15 mouse cellular contexts compared by ENCODE assay signal in genomic region chr11:84519036-84519435, GRCm38 (mm10). TPM values are rescaled to one million over a fixed set of nuclear protein-coding genes. Genes with fewer than 3 reads are reported as not detected.
DNase-seq lines count a peak whose midpoint lies in the region; ATAC-seq and TF ChIP-seq lines count a peak whose summit lies in the region.
"Had no signal": no experiment of that assay in that cellular context is flagged by ENCODE, and none has a peak within 500 bp of the region (broad histone marks: within the 10 kb centered on the region; RNA-seq: fewer than 3 reads in every experiment).

No protein-coding gene starts in this region.

- TF ChIP-seq CTCF in testis, adult 2 months (IDR thresholded peaks at IDR 0.05; ENCODE audit: control insufficient read depth, insufficient read depth, insufficient replicate concordance, low read depth, low read length): no peak

- 1% methylated on average over 12 of the region's 12 CpGs for WGBS in forebrain, embryonic 10.5 days
- 5% methylated on average over 12 of the region's 12 CpGs for WGBS in forebrain, embryonic 15.5 days
- WGBS in midbrain, embryonic 11.5 days: 10% methylated on average over 12 of the region's 12 CpGs
- WGBS in neural tube, embryonic 15.5 days: 7% methylated on average over 12 of the region's 12 CpGs

- no peak overlapping the region for H3K4me3 ChIP-seq in forebrain, embryonic 10.5 days
- H3K4me3 ChIP-seq in forebrain, embryonic 15.5 days: no peak overlapping the region
- peak overlapping the region; percentile 37; the same call in 1 of the 2 replicates for H3K4me3 ChIP-seq in testis, adult 2 months (ENCODE audit: control insufficient read depth, low read depth, low read length)
- peak overlapping the region; percentile 40 for H3K4me3 ChIP-seq in midbrain, embryonic 11.5 days (ENCODE audit: low read depth, low read length)
- H3K4me3 ChIP-seq in neural tube, embryonic 15.5 days (replicated peaks): peak overlapping the region; percentile 50
- H3K4me3 ChIP-seq: embryonic facial prominence, embryonic 15.5 days; heart, adult 2 months; layer of hippocampus, adult 2 months had no signal

- DNase-seq in forebrain, embryonic 10.5 days (ENCODE audit: extremely low spot score, low spot score): peak; percentile 33
- no peak for DNase-seq in testis, postnatal 14 days (ENCODE audit: low spot score)
- DNase-seq in midbrain, embryonic 11.5 days (ENCODE audit: low spot score, missing footprints): peak; percentile 94
- no peak for DNase-seq in heart, postnatal 14 days
- DNase-seq: adrenal gland, adult 8-10 months; heart, adult 2 months; lung, adult 2 months had no signal

- no peak overlapping the region for H3K9ac ChIP-seq in forebrain, embryonic 15.5 days (replicated peaks)
- H3K9ac ChIP-seq in midbrain, embryonic 11.5 days (ENCODE audit: low read length): no peak overlapping the region
- peak overlapping the region; percentile 62 for H3K9ac ChIP-seq in neural tube, embryonic 15.5 days (replicated peaks)
- H3K9ac ChIP-seq: embryonic facial prominence, embryonic 15.5 days had no signal

- peaks cover 23% of the 10 kb centered on the region for H3K4me1 ChIP-seq in forebrain, embryonic 10.5 days
- H3K4me1 ChIP-seq in forebrain, embryonic 15.5 days: peaks cover 15% of the 10 kb centered on the region
- H3K4me1 ChIP-seq in testis, adult 2 months (ENCODE audit: control insufficient read depth, insufficient read depth, low read length): peaks cover 7% of the 10 kb centered on the region
- peaks cover 4% of the 10 kb centered on the region; the same call in 1 of the 2 replicates for H3K4me1 ChIP-seq in midbrain, embryonic 11.5 days (ENCODE audit: control insufficient read depth, insufficient read depth, low read length)
- H3K4me1 ChIP-seq in neural tube, embryonic 15.5 days: peaks cover 14% of the 10 kb centered on the region

- peaks cover 100% of the 10 kb centered on the region for H3K27me3 ChIP-seq in forebrain, embryonic 10.5 days (ENCODE audit: poor library complexity, severe bottlenecking)
- peaks cover 93% of the 10 kb centered on the region for H3K27me3 ChIP-seq in forebrain, embryonic 15.5 days
- peaks cover 11% of the 10 kb centered on the region for H3K27me3 ChIP-seq in testis, adult 2 months (ENCODE audit: control insufficient read depth, insufficient read depth, low read length)
- H3K27me3 ChIP-seq in midbrain, embryonic 11.5 days (ENCODE audit: control insufficient read depth, insufficient read depth, low read length): peaks cover 92% of the 10 kb centered on the region
- H3K27me3 ChIP-seq in neural tube, embryonic 15.5 days (replicated peaks): peaks cover 79% of the 10 kb centered on the region

- no peaks in the 10 kb centered on the region for H3K36me3 ChIP-seq in forebrain, embryonic 10.5 days (replicated peaks)
- H3K36me3 ChIP-seq in forebrain, embryonic 15.5 days: no peaks in the 10 kb centered on the region
- no peaks in the 10 kb centered on the region for H3K36me3 ChIP-seq in testis, adult 2 months (ENCODE audit: control insufficient read depth, insufficient read depth, low read length)
- no peaks in the 10 kb centered on the region for H3K36me3 ChIP-seq in midbrain, embryonic 11.5 days (ENCODE audit: control insufficient read depth, insufficient read depth, low read length)
- no peaks in the 10 kb centered on the region for H3K36me3 ChIP-seq in neural tube, embryonic 15.5 days
- H3K36me3 ChIP-seq: embryonic facial prominence, embryonic 15.5 days had no signal

- H3K9me3 ChIP-seq in forebrain, embryonic 10.5 days: 0 out of 2 replicates have a peak, but pooled peaks cover 3% of the 10 kb centered on the region
- no peaks in the 10 kb centered on the region for H3K9me3 ChIP-seq in forebrain, embryonic 15.5 days
- no peaks in the 10 kb centered on the region for H3K9me3 ChIP-seq in midbrain, embryonic 11.5 days (ENCODE audit: control insufficient read depth, low read length)
- no peaks in the 10 kb centered on the region for H3K9me3 ChIP-seq in neural tube, embryonic 15.5 days (replicated peaks)
- H3K9me3 ChIP-seq: embryonic facial prominence, embryonic 15.5 days had no signal

- no peak overlapping the region for H3K4me2 ChIP-seq in forebrain, embryonic 15.5 days (replicated peaks)
- H3K4me2 ChIP-seq in midbrain, embryonic 11.5 days: peak overlapping the region; percentile 36
- peak overlapping the region; percentile 70 for H3K4me2 ChIP-seq in neural tube, embryonic 15.5 days
- H3K4me2 ChIP-seq: embryonic facial prominence, embryonic 15.5 days had no signal

- no peak overlapping the region for H3K27ac ChIP-seq in forebrain, embryonic 10.5 days
- no peak overlapping the region for H3K27ac ChIP-seq in forebrain, embryonic 15.5 days (replicated peaks)
- H3K27ac ChIP-seq in testis, adult 2 months (ENCODE audit: control insufficient read depth, insufficient read depth, low read depth, low read length): no peak overlapping the region
- no peak overlapping the region for H3K27ac ChIP-seq in midbrain, embryonic 11.5 days (ENCODE audit: low read depth, low read length)
- peak overlapping the region; percentile 83 for H3K27ac ChIP-seq in neural tube, embryonic 15.5 days (replicated peaks)
- H3K27ac ChIP-seq: embryonic facial prominence, embryonic 15.5 days; heart, adult 2 months; layer of hippocampus, adult 2 months had no signal

- ATAC-seq in forebrain, embryonic 15.5 days (replicated peaks): no peak
- ATAC-seq in midbrain, embryonic 11.5 days (ENCODE audit: low FRiP score): no peak
- ATAC-seq in neural tube, embryonic 15.5 days (ENCODE audit: low FRiP score): no peak
- ATAC-seq in erythroid progenitor cell, adult 5-6 weeks (replicated peaks; ENCODE audit: low FRiP score, poor library complexity, severe bottlenecking): no peak

- intact Hi-C loops in heart, postnatal 14 days (cut with DNase I): loop anchor here (10.0 kb wide), 1 partner anchor 276 kb away; no protein-coding TSS in a partner anchor

- TF ChIP-seq POLR2A in testis, adult 2 months (IDR thresholded peaks at IDR 0.05; ENCODE audit: control insufficient read depth, low read depth, low read length): no peak

RNA-seq across cellular contexts. Expression of gene Aatf, which starts 5.7 kb away (rescaled TPM):
- polyA plus RNA-seq in forebrain, embryonic 10.5 days (2016; fragmentation: Nextera tagmentation; extraction: Ambion mirVana): 63.2 and 64.7 TPM in 2 replicates
- polyA plus RNA-seq in forebrain, embryonic 15.5 days (2015; fragmentation: Nextera tagmentation; extraction: Ambion mirVana): 54.0 and 54.8 TPM in 2 replicates
- polyA plus RNA-seq in testis, adult 2 months (2012; rRNA removed): 16.6 and 16.8 TPM in 2 replicates
- 54.8 and 63.8 TPM in 2 replicates for polyA plus RNA-seq in midbrain, embryonic 11.5 days (2014; fragmentation: Nextera tagmentation; extraction: Ambion mirVana)
- polyA plus RNA-seq in neural tube, embryonic 15.5 days (2015; fragmentation: Nextera tagmentation; extraction: Ambion mirVana): 49.8 and 53.9 TPM in 2 replicates
- total RNA-seq in erythroid progenitor cell, adult 5-6 weeks (2015; ENCODE audit: low replicate concordance): 5.4 and 15.5 TPM in 2 replicates
- 5.4 and 19.7 TPM in 2 replicates for total RNA-seq in erythroid progenitor cell, adult 5-6 weeks (2017; ENCODE audit: low replicate concordance)
- 10 to 100 TPM; 11.0 to 12.3 TPM for total RNA-seq in heart, postnatal 14 days (2021)

RNA-seq across cellular contexts. Expression of gene Lhx1, which starts 6.3 kb away (rescaled TPM):
- polyA plus RNA-seq in forebrain, embryonic 10.5 days (2016; fragmentation: Nextera tagmentation; extraction: Ambion mirVana): 1.3 and 2.6 TPM in 2 replicates
- polyA plus RNA-seq in forebrain, embryonic 15.5 days (2015; fragmentation: Nextera tagmentation; extraction: Ambion mirVana): 3.4 and 4.8 TPM in 2 replicates
- polyA plus RNA-seq in testis, adult 2 months (2012; rRNA removed): 3.9 and 5.8 TPM in 2 replicates
- 32.8 and 37.6 TPM in 2 replicates for polyA plus RNA-seq in midbrain, embryonic 11.5 days (2014; fragmentation: Nextera tagmentation; extraction: Ambion mirVana)
- polyA plus RNA-seq in neural tube, embryonic 15.5 days (2015; fragmentation: Nextera tagmentation; extraction: Ambion mirVana): 30.0 and 37.6 TPM in 2 replicates
- not detected in 2 replicates for total RNA-seq in erythroid progenitor cell, adult 5-6 weeks (2015; ENCODE audit: low replicate concordance)
- total RNA-seq in erythroid progenitor cell, adult 5-6 weeks (2017; ENCODE audit: low replicate concordance): not detected in 2 replicates
- total RNA-seq in heart, postnatal 14 days (2021): not detected
- total RNA-seq: heart, adult 2 months; hematopoietic stem cell, adult 5-6 weeks; left cerebral cortex, postnatal 36 days had no signal
- polyA plus RNA-seq: heart, adult 2 months; lung, adult 2 months had no signal

Comparison
In these comparisons a context has a peak if more than half of its experiments do, and no peak if none do; other contexts are left out.
1. DNase-seq: peak in forebrain, embryonic 10.5 days (single experiment) and midbrain, embryonic 11.5 days (single experiment); none in testis, postnatal 14 days (single experiment) and heart, postnatal 14 days (0 of 2).
2. H3K4me3 ChIP-seq: peak in testis, adult 2 months (single experiment), midbrain, embryonic 11.5 days (single experiment) and neural tube, embryonic 15.5 days (single experiment); none in forebrain, embryonic 10.5 days (single experiment) and forebrain, embryonic 15.5 days (single experiment).